Mouse (Mus musculus): ENCODE data around the gene Nckap1l. TPM values are rescaled to one million over a fixed set of nuclear protein-coding genes. Genes with fewer than 3 reads are reported as not detected.

Gene Nckap1l
- polyA plus RNA-seq, 2 experiments: 3.9 to 4.5 TPM

GRCm38 (mm10) chr15:103537822-103538213, 84.2 kb downstream of the Nckap1l start, which contains the start of gene Ppp1r1a:
Gene Ppp1r1a (minus strand): TSS chr15:103538003.
- peak within 1 kb of the TSS; percentile 62 for H3K9ac ChIP-seq (ENCODE audit: low read depth, low read length, severe bottlenecking)
- H3K4me1 ChIP-seq (ENCODE audit: control insufficient read depth, insufficient read depth, low read length): peaks cover 6% of the 10 kb centered on the region
- H3K4me3 ChIP-seq (replicated peaks; ENCODE audit: low read length): peak within 1 kb of the TSS; percentile 63
- no peak for TF ChIP-seq POLR2A (IDR thresholded peaks at IDR 0.05; ENCODE audit: borderline replicate concordance, extremely low read depth, insufficient read depth, insufficient read length)
- H3K4me2 ChIP-seq (replicated peaks; ENCODE audit: low read depth, low read length, severe bottlenecking): peak within 1 kb of the TSS; percentile 96
- peak; percentile 53 for DNase-seq (ENCODE audit: low spot score)
- peaks cover 8% of the 10 kb centered on the region for H3K27me3 ChIP-seq (ENCODE audit: control insufficient read depth, insufficient read depth, low read length)
- H3K9me3 ChIP-seq (ENCODE audit: control insufficient read depth, low read length): no peaks in the 10 kb centered on the region
- ATAC-seq (ENCODE audit: low FRiP score, low read depth): peak; percentile 81; the same call in 1 of the 2 replicates
- no peaks in the 10 kb centered on the region for H3K36me3 ChIP-seq (ENCODE audit: control insufficient read depth, insufficient read depth, low read length)
- under 1% methylated on average over 36 of the region's 36 CpGs for WGBS
- no peak within 1 kb of the TSS for H3K27ac ChIP-seq (replicated peaks; ENCODE audit: low read depth, low read length)

GRCm38 (mm10) chr15:103539259-103539658, 85.7 kb downstream of the Nckap1l start:
- Histone ChIP-seq H3K9ac (ENCODE audit: low read depth, low read length, severe bottlenecking) (no peak overlapping the region), H3K9me3 (ENCODE audit: control insufficient read depth, low read length) (no peaks in the 10 kb centered on the region), H3K36me3 (ENCODE audit: control insufficient read depth, insufficient read depth, low read length) (no peaks in the 10 kb centered on the region), H3K27me3 (ENCODE audit: control insufficient read depth, insufficient read depth, low read length) (peaks cover 8% of the 10 kb centered on the region), H3K4me3 (replicated peaks; ENCODE audit: low read length) (no peak overlapping the region), H3K4me2 (replicated peaks; ENCODE audit: low read depth, low read length, severe bottlenecking) (no peak overlapping the region), H3K4me1 (ENCODE audit: control insufficient read depth, insufficient read depth, low read length) (peaks cover 6% of the 10 kb centered on the region), H3K27ac (replicated peaks; ENCODE audit: low read depth, low read length) (no peak overlapping the region)
- TF ChIP-seq POLR2A (IDR thresholded peaks at IDR 0.05; ENCODE audit: borderline replicate concordance, extremely low read depth, insufficient read depth, insufficient read length): no peak
- ATAC-seq (ENCODE audit: low FRiP score, low read depth) (no peak), DNase-seq (ENCODE audit: low spot score) (no peak)
- WGBS: 54% methylated on average over 2 of the region's 2 CpGs

- no peak for DNase-seq (ENCODE audit: low spot score)
Measured at GRCm38 (mm10) chr15:103540646-103541045, 87.1 kb downstream of the Nckap1l start.

GRCm38 (mm10) chr15:103542526-103542925, 88.9 kb downstream of the Nckap1l start:
- Histone ChIP-seq H3K4me2 (replicated peaks; ENCODE audit: low read depth, low read length, severe bottlenecking) (no peak overlapping the region), H3K4me3 (replicated peaks; ENCODE audit: low read length) (no peak overlapping the region), H3K9me3 (ENCODE audit: control insufficient read depth, low read length) (no peaks in the 10 kb centered on the region), H3K4me1 (ENCODE audit: control insufficient read depth, insufficient read depth, low read length) (no peaks in the 10 kb centered on the region; the same call in 1 of the 2 replicates), H3K27ac (replicated peaks; ENCODE audit: low read depth, low read length) (no peak overlapping the region), H3K27me3 (ENCODE audit: control insufficient read depth, insufficient read depth, low read length) (no peaks in the 10 kb centered on the region; the same call in 1 of the 2 replicates), H3K36me3 (ENCODE audit: control insufficient read depth, insufficient read depth, low read length) (no peaks in the 10 kb centered on the region), H3K9ac (ENCODE audit: low read depth, low read length, severe bottlenecking) (no peak overlapping the region)
- ATAC-seq (ENCODE audit: low FRiP score, low read depth): no peak
- TF ChIP-seq POLR2A (IDR thresholded peaks at IDR 0.05; ENCODE audit: borderline replicate concordance, extremely low read depth, insufficient read depth, insufficient read length): no peak
- no peak for DNase-seq (ENCODE audit: low spot score)

More at GRCm38 (mm10) chr15:103540646-103541045, 87.1 kb downstream of the Nckap1l start:
- Histone ChIP-seq H3K9me3 (ENCODE audit: control insufficient read depth, low read length) (no peaks in the 10 kb centered on the region), H3K36me3 (ENCODE audit: control insufficient read depth, insufficient read depth, low read length) (no peaks in the 10 kb centered on the region), H3K4me1 (ENCODE audit: control insufficient read depth, insufficient read depth, low read length) (peaks cover 6% of the 10 kb centered on the region), H3K4me2 (replicated peaks; ENCODE audit: low read depth, low read length, severe bottlenecking) (no peak overlapping the region), H3K27me3 (ENCODE audit: control insufficient read depth, insufficient read depth, low read length) (peaks cover 8% of the 10 kb centered on the region), H3K4me3 (replicated peaks; ENCODE audit: low read length) (no peak overlapping the region), H3K27ac (replicated peaks; ENCODE audit: low read depth, low read length) (no peak overlapping the region), H3K9ac (ENCODE audit: low read depth, low read length, severe bottlenecking) (no peak overlapping the region)
- no peak for TF ChIP-seq POLR2A (IDR thresholded peaks at IDR 0.05; ENCODE audit: borderline replicate concordance, extremely low read depth, insufficient read depth, insufficient read length)
- no peak for ATAC-seq (ENCODE audit: low FRiP score, low read depth)
- 77% methylated on average over 1 of the region's 1 CpGs for WGBS

- TF ChIP-seq POLR2A (IDR thresholded peaks at IDR 0.05; ENCODE audit: borderline replicate concordance, extremely low read depth, insufficient read depth, insufficient read length): no peak
- Histone ChIP-seq H3K4me3 (replicated peaks; ENCODE audit: low read length) (no peak overlapping the region), H3K4me2 (replicated peaks; ENCODE audit: low read depth, low read length, severe bottlenecking) (no peak overlapping the region), H3K36me3 (ENCODE audit: control insufficient read depth, insufficient read depth, low read length) (no peaks in the 10 kb centered on the region), H3K9ac (ENCODE audit: low read depth, low read length, severe bottlenecking) (no peak overlapping the region), H3K27ac (replicated peaks; ENCODE audit: low read depth, low read length) (no peak overlapping the region), H3K9me3 (ENCODE audit: control insufficient read depth, low read length) (no peaks in the 10 kb centered on the region), H3K27me3 (ENCODE audit: control insufficient read depth, insufficient read depth, low read length) (no peaks in the 10 kb centered on the region), H3K4me1 (ENCODE audit: control insufficient read depth, insufficient read depth, low read length) (no peaks in the 10 kb centered on the region)
- DNase-seq (ENCODE audit: low spot score) (no peak), ATAC-seq (ENCODE audit: low FRiP score, low read depth) (no peak)
- WGBS: 84% methylated on average over 3 of the region's 3 CpGs
Measured at GRCm38 (mm10) chr15:103547983-103548382, 94.4 kb downstream of the Nckap1l start.

Other genes with a start within 250 kb of the Nckap1l start
- 78.3 and 81.4 TPM in 2 replicates for gene Cbx5, start 214.0 kb upstream of the Nckap1l start, polyA plus RNA-seq (2012; rRNA removed)
- 122 and 131 TPM in 2 replicates for gene Cbx5, start 214.0 kb upstream of the Nckap1l start, polyA plus RNA-seq (2014; fragmentation: Nextera tagmentation; extraction: Ambion mirVana)
- gene Hnrnpa1, start 213.4 kb upstream of the Nckap1l start, polyA plus RNA-seq (2012; rRNA removed): 830 and 1,175 TPM in 2 replicates
- gene Hnrnpa1, start 213.4 kb upstream of the Nckap1l start, polyA plus RNA-seq (2014; fragmentation: Nextera tagmentation; extraction: Ambion mirVana): 704 and 769 TPM in 2 replicates
- 1.5 and 3.4 TPM in 2 replicates for gene Nfe2, start 195.4 kb upstream of the Nckap1l start, polyA plus RNA-seq (2012; rRNA removed)
- gene Nfe2, start 195.4 kb upstream of the Nckap1l start, polyA plus RNA-seq (2014; fragmentation: Nextera tagmentation; extraction: Ambion mirVana): 1.5 and 2.4 TPM in 2 replicates
- gene Copz1, start 181.1 kb upstream of the Nckap1l start, polyA plus RNA-seq (2012; rRNA removed): 200 and 228 TPM in 2 replicates
- gene Copz1, start 181.1 kb upstream of the Nckap1l start, polyA plus RNA-seq (2014; fragmentation: Nextera tagmentation; extraction: Ambion mirVana): 292 and 298 TPM in 2 replicates
- 0.34 and 0.53 TPM in 2 replicates for gene Gpr84, start 143.2 kb upstream of the Nckap1l start, polyA plus RNA-seq (2012; rRNA removed)
- 0.23 and 0.51 TPM in 2 replicates for gene Gpr84, start 143.2 kb upstream of the Nckap1l start, polyA plus RNA-seq (2014; fragmentation: Nextera tagmentation; extraction: Ambion mirVana)
- 23.4 and 28.8 TPM in 2 replicates for gene Zfp385a, start 113.7 kb upstream of the Nckap1l start, polyA plus RNA-seq (2012; rRNA removed)
- gene Zfp385a, start 113.7 kb upstream of the Nckap1l start, polyA plus RNA-seq (2014; fragmentation: Nextera tagmentation; extraction: Ambion mirVana): 16.4 and 19.1 TPM in 2 replicates
- gene Itga5, start 87.0 kb upstream of the Nckap1l start, polyA plus RNA-seq (2012; rRNA removed): 71.2 and 91.3 TPM in 2 replicates
- gene Itga5, start 87.0 kb upstream of the Nckap1l start, polyA plus RNA-seq (2014; fragmentation: Nextera tagmentation; extraction: Ambion mirVana): 63.4 and 66.5 TPM in 2 replicates
- gene Gtsf1, start 23.3 kb upstream of the Nckap1l start, polyA plus RNA-seq (2012; rRNA removed): 0.10 TPM in 1 of 2 replicates, not detected in the other
- gene Gtsf1, start 23.3 kb upstream of the Nckap1l start, polyA plus RNA-seq (2014; fragmentation: Nextera tagmentation; extraction: Ambion mirVana): not detected in 2 replicates
- not detected in 2 replicates for gene Gtsf2, start 5.3 kb upstream of the Nckap1l start, polyA plus RNA-seq (2012; rRNA removed)
- gene Gtsf2, start 5.3 kb upstream of the Nckap1l start, polyA plus RNA-seq (2014; fragmentation: Nextera tagmentation; extraction: Ambion mirVana): not detected in 2 replicates
- 6.9 and 7.1 TPM in 2 replicates for gene Pde1b, start 49.2 kb downstream of the Nckap1l start, polyA plus RNA-seq (2012; rRNA removed)
- gene Pde1b, start 49.2 kb downstream of the Nckap1l start, polyA plus RNA-seq (2014; fragmentation: Nextera tagmentation; extraction: Ambion mirVana): 4.4 TPM in 2 replicates
- 6.3 and 6.7 TPM in 2 replicates for gene Ppp1r1a, start 84.2 kb downstream of the Nckap1l start, polyA plus RNA-seq (2012; rRNA removed)
- gene Ppp1r1a, start 84.2 kb downstream of the Nckap1l start, polyA plus RNA-seq (2014; fragmentation: Nextera tagmentation; extraction: Ambion mirVana): 9.6 and 11.2 TPM in 2 replicates
- not detected in 2 replicates for gene Glycam1, start 111.3 kb downstream of the Nckap1l start, polyA plus RNA-seq (2012; rRNA removed)
- gene Glycam1, start 111.3 kb downstream of the Nckap1l start, polyA plus RNA-seq (2014; fragmentation: Nextera tagmentation; extraction: Ambion mirVana): not detected in 2 replicates

Measured in limb, embryonic 14.5 days (tissue).